ENCODE assay signal across 9 mouse cellular contexts in the genomic region with DNA sequence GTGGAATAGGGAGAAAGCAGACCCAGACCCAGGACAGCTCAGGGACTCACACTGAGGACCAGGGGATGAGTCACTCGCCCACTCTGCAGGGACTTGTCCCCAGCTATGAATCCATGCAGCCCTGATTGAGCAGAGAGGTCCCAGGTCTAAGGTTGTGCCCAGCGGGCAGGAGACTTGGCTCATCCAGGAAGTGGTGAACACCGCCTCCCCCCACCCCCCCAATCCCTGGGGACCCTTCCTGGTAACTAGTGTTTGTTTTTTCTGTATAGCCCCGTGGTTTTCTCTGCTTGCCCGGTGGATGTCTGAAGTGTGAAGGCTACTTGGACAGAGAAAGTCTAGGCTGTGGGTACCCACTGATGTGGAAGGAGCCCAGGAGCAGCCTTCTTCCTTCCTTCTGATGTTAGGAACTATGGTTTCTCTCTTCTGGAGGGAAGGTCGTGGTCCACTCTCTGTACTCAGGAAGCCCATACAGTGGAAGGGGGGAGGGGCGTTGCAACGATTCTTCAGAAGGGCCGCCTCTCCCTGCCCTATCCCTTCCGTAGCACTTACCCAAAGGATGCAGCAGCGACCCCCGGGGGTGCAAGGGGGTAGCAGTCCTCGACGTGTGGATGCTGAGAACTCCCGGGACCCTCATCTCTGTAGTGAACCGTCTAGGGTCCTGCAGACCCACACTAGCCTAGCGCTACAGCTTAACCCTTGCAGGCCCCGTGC.
DNase-seq lines count a peak whose midpoint lies in the region; ATAC-seq and TF ChIP-seq lines count a peak whose summit lies in the region.
"Had no signal": no experiment of that assay in that cellular context is flagged by ENCODE, and none has a peak within 500 bp of the region (broad histone marks: within the 10 kb centered on the region; RNA-seq: fewer than 3 reads in every experiment).

No protein-coding gene starts in this region.

- 5% methylated on average over 18 of the region's 18 CpGs for WGBS in liver, embryonic 16.5 days (ENCODE audit: insufficient replicate concordance)
- 17% methylated on average over 18 of the region's 18 CpGs for WGBS in olfactory bulb, adult 2 months

- no peaks in the 10 kb centered on the region for H3K4me1 ChIP-seq in erythroblast, embryonic 14.5 days (ENCODE audit: control insufficient read depth)
- peaks cover 8% of the 10 kb centered on the region for H3K4me1 ChIP-seq in liver, embryonic 16.5 days (ENCODE audit: control insufficient read depth, low read depth, low read length)
- H3K4me1 ChIP-seq in olfactory bulb, adult 2 months (ENCODE audit: control insufficient read depth, insufficient read depth, low read length): peaks cover 57% of the 10 kb centered on the region

- H3K27ac ChIP-seq in liver, embryonic 16.5 days (ENCODE audit: low read length): peak overlapping the region; percentile 59
- H3K27ac ChIP-seq in olfactory bulb, adult 2 months (ENCODE audit: insufficient read depth, low read depth, low read length): no peak overlapping the region; the same call in 1 of the 2 replicates

- peak overlapping the region; percentile 64 for H3K4me2 ChIP-seq in liver, embryonic 16.5 days (ENCODE audit: low read depth, low read length)

- TF ChIP-seq POLR2A in olfactory bulb, adult 2 months (IDR thresholded peaks at IDR 0.05; ENCODE audit: insufficient read depth, low read depth, low read length): no peak

- H3K9ac ChIP-seq in liver, embryonic 16.5 days (ENCODE audit: low read depth, low read length): no peak overlapping the region

- H3K27me3 ChIP-seq in erythroblast, embryonic 14.5 days (ENCODE audit: control insufficient read depth): peaks cover 24% of the 10 kb centered on the region
- H3K27me3 ChIP-seq in liver, embryonic 16.5 days (ENCODE audit: control insufficient read depth, insufficient read depth, low read depth, low read length): peaks cover 23% of the 10 kb centered on the region

- no peaks in the 10 kb centered on the region for H3K9me3 ChIP-seq in erythroblast, embryonic 14.5 days (ENCODE audit: control insufficient read depth, low read length)
- H3K9me3 ChIP-seq in liver, embryonic 16.5 days (replicated peaks; ENCODE audit: control insufficient read depth, low read length): no peaks in the 10 kb centered on the region
- H3K9me3 ChIP-seq: G1E had no signal

- peak overlapping the region; percentile 50 for H3K4me3 ChIP-seq in erythroblast, embryonic 14.5 days (replicated peaks)
- H3K4me3 ChIP-seq in liver, embryonic 16.5 days (ENCODE audit: low read depth, low read length): peak overlapping the region; percentile 58
- peak overlapping the region; percentile 60 for H3K4me3 ChIP-seq in olfactory bulb, adult 2 months (ENCODE audit: insufficient read depth, low read depth, low read length)

- peak; percentile 77 for DNase-seq in adrenal gland, postnatal 10 days
- peak; percentile 78 for DNase-seq in forelimb bud, embryonic 11.5 days (ENCODE audit: low read depth, low spot score)
- peak; percentile 72 for DNase-seq in induced T-regulatory cell, adult 2 months (ENCODE audit: low read depth)
- no peak for DNase-seq in frontal cortex, postnatal 14 days (ENCODE audit: low spot score in 2 of 2)

- no peak for ATAC-seq in erythroblast, adult 5-6 weeks (replicated peaks; ENCODE audit: low FRiP score, poor library complexity, severe bottlenecking)
- peak; percentile 33 for ATAC-seq in liver, embryonic 16.5 days (ENCODE audit: low read depth)

- peak; percentile 13; the same call in 1 of the 2 replicates for TF ChIP-seq CTCF in olfactory bulb, adult 2 months (IDR thresholded peaks at IDR 0.05; ENCODE audit: insufficient read depth, low read depth, low read length)

- H3K36me3 ChIP-seq in erythroblast, embryonic 14.5 days (ENCODE audit: control insufficient read depth): no peaks in the 10 kb centered on the region
- no peaks in the 10 kb centered on the region for H3K36me3 ChIP-seq in liver, embryonic 16.5 days (ENCODE audit: control insufficient read depth, insufficient read depth)
- H3K36me3 ChIP-seq: G1E had no signal

Comparison
In these comparisons a context has a peak if more than half of its experiments do, and no peak if none do; other contexts are left out.
1. DNase-seq: peak in adrenal gland, postnatal 10 days (single experiment), forelimb bud, embryonic 11.5 days (single experiment) and induced T-regulatory cell, adult 2 months (single experiment); none in frontal cortex, postnatal 14 days (0 of 2).
2. Peak in every context shown above with its lines, with median percentiles within 50 percentile points of each other: H3K4me3 ChIP-seq.